Mouse (Mus musculus) liver, adult 2 months (tissue): ENCODE measurements at regions not wholly inside any gene's neighbourhood (a gene's known extent, or its start where the extent isn't known, plus 50 kb on each side); places are given as distances from the start of the nearest gene placed in this dataset.
"Not testable (repeated sequence)": the region's sequence is repeated elsewhere in the genome, so short reads cannot be mapped to it uniquely, and the experiment has no call there.

Source experiments
- DNase-seq: peaks from one replicate; pipeline ENCODE4 v3.0.0-alpha.2; 2011; ENCODE audit warnings: low read depth, low spot score; ENCODE audit errors: extremely low read depth
- H3K27ac ChIP-seq: fragments of 200-500 bp; replicated peaks from 2 replicates; pipeline ENCODE4 v1.5.1; 2012; ENCODE audit warnings: low read depth, mild to moderate bottlenecking, control low read depth, inconsistent platforms, low read length; ENCODE audit not compliant: insufficient read depth
- H3K27me3 ChIP-seq: fragments of 200-500 bp; 2 replicates; pipeline ENCODE4 v1.6.1; 2012; ENCODE audit warnings: mild to moderate bottlenecking, moderate library complexity, low read length, inconsistent platforms; ENCODE audit not compliant: control insufficient read depth, insufficient read depth
- H3K36me3 ChIP-seq: fragments of 200-500 bp; 2 replicates; pipeline ENCODE4 v1.6.1; 2012; ENCODE audit warnings: low read length, inconsistent platforms; ENCODE audit not compliant: control insufficient read depth, insufficient read depth
- H3K4me1 ChIP-seq: fragments of 200-500 bp; 2 replicates; pipeline ENCODE4 v1.6.1; 2011; ENCODE audit warnings: low read length; ENCODE audit not compliant: control insufficient read depth, insufficient read depth
- H3K4me3 ChIP-seq: fragments of 200-500 bp; 2 replicates; pipeline ENCODE4 v1.5.1; 2011; ENCODE audit warnings: low read depth, mild to moderate bottlenecking, control low read depth, low read length, moderate library complexity; ENCODE audit not compliant: insufficient read depth
- H3K79me2 ChIP-seq: fragments of 200-500 bp; 2 replicates; pipeline ENCODE4 v1.6.1; 2012; ENCODE audit warnings: inconsistent platforms, mild to moderate bottlenecking, low read length, moderate library complexity; ENCODE audit not compliant: control insufficient read depth, insufficient read depth
- H3K9ac ChIP-seq: fragments of 200-500 bp; 2 replicates; pipeline ENCODE4 v1.6.1; 2012; ENCODE audit warnings: low read depth, mild to moderate bottlenecking, control low read depth, inconsistent platforms, low read length
- CTCF ChIP-seq: fragments of 200-500 bp; IDR thresholded peaks from 2 replicates; pipeline ENCODE4 v1.5.1; 2011; ENCODE audit warnings: low read depth, low read length, control low read depth
- POLR2A ChIP-seq: fragments of 200-500 bp; IDR thresholded peaks from 2 replicates; pipeline ENCODE4 v1.6.1; 2011; ENCODE audit warnings: low read length, control low read depth; ENCODE audit not compliant: insufficient read depth; ENCODE audit errors: extremely low read depth
- WGBS: fragments of 180-500 bp; shearing (Covaris S2); methylation state at CpG from one replicate; pipeline ENCODE4 v1.1.7; 2018; 5-methylcytosine and 5-hydroxymethylcytosine counted together

- DNase-seq = peak; percentile 74
Observed at GRCm38 (mm10) chrY:4150031-4150430, 378.6 kb downstream of the Gm3376 start.

GRCm38 (mm10) chrY:4150681-4151080 is 379.2 kb downstream of the Gm3376 start:
- 85% methylated on average over 7 of the region's 7 CpGs for WGBS
- H3K36me3 ChIP-seq, H3K79me2 ChIP-seq, H3K27ac ChIP-seq, H3K4me1 ChIP-seq, H3K27me3 ChIP-seq, H3K9ac ChIP-seq, H3K4me3 ChIP-seq: not testable (repeated sequence)
- DNase-seq = peak; percentile 28

More at GRCm38 (mm10) chrY:4150031-4150430, 378.6 kb downstream of the Gm3376 start:
- H3K9ac ChIP-seq, H3K79me2 ChIP-seq, H3K4me3 ChIP-seq, H3K27ac ChIP-seq, H3K4me1 ChIP-seq, H3K36me3 ChIP-seq, H3K27me3 ChIP-seq: not testable (repeated sequence)
- 85% methylated on average over 7 of the region's 9 CpGs for WGBS

- H3K79me2 ChIP-seq, H3K27ac ChIP-seq, H3K9ac ChIP-seq, H3K4me1 ChIP-seq, H3K4me3 ChIP-seq, H3K27me3 ChIP-seq, H3K36me3 ChIP-seq: not testable (repeated sequence)
- peak; percentile 32 for DNase-seq
- 72% methylated on average over 6 of the region's 6 CpGs for WGBS
Observed at GRCm38 (mm10) chrY:4152998-4153397, 381.5 kb downstream of the Gm3376 start.

GRCm38 (mm10) chrY:4160371-4160770 is 388.9 kb downstream of the Gm3376 start:
- H3K79me2 ChIP-seq = no peaks in the 10 kb centered on the region
- H3K9ac ChIP-seq = no peak overlapping the region
- H3K27ac ChIP-seq = no peak overlapping the region
- WGBS = 72% methylated on average over 2 of the region's 2 CpGs
- no peak for DNase-seq
- H3K4me3 ChIP-seq = no peak overlapping the region
- TF ChIP-seq POLR2A (no peak), CTCF (no peak)
- no peaks in the 10 kb centered on the region for H3K4me1 ChIP-seq
- no peaks in the 10 kb centered on the region for H3K36me3 ChIP-seq
- H3K27me3 ChIP-seq = no peaks in the 10 kb centered on the region
